Mouse (Mus musculus): ENCODE data around the gene Tmem88.

GRCm38 (mm10) chr11:69422842-69423241, 24.8 kb upstream of the Tmem88 start:
- no peak for TF ChIP-seq CTCF (IDR thresholded peaks at IDR 0.05; ENCODE audit: low read depth, low read length)
- TF ChIP-seq POLR2A (IDR thresholded peaks at IDR 0.05; ENCODE audit: extremely low read depth, insufficient read depth, low read length), result no peak
